Mouse (Mus musculus) gonadal fat pad, adult 2 months (tissue): Measurements from ENCODE around the gene Cel. TPM values are rescaled to one million over a fixed set of nuclear protein-coding genes. Genes with fewer than 3 reads are reported as not detected.

ENCODE experiments used
- DNase-seq: peaks from one replicate; pipeline ENCODE4 v3.0.0-alpha.2; 2012; ENCODE audit warnings: low read depth
- polyA plus RNA-seq: library from polyadenylated mRNA; depleted of rRNA; stranded (reverse); fragments of >200 nt; gene quantifications from 2 replicates; pipeline ENCODE4 v1.2.3, GENCODE M21; 2012

Gene Cel
- polyA plus RNA-seq, 1 experiment, result 1.6 TPM

DNA sequence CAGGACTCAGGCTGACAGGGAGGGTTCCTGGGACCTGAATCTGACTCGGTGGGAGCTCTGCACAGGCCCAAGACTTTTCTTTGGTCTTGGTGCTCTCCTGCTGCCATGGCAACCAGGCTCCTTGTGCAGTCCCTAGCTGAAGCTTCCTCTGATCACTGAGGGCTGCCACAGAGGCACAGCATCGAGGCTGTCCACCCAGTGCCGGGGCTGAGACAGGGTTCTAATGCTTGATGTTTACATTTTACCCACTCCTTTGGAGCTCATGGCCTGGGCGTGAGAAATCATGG lies 25.6 kb downstream of the Cel start:
- DNase-seq, result no peak

DNA sequence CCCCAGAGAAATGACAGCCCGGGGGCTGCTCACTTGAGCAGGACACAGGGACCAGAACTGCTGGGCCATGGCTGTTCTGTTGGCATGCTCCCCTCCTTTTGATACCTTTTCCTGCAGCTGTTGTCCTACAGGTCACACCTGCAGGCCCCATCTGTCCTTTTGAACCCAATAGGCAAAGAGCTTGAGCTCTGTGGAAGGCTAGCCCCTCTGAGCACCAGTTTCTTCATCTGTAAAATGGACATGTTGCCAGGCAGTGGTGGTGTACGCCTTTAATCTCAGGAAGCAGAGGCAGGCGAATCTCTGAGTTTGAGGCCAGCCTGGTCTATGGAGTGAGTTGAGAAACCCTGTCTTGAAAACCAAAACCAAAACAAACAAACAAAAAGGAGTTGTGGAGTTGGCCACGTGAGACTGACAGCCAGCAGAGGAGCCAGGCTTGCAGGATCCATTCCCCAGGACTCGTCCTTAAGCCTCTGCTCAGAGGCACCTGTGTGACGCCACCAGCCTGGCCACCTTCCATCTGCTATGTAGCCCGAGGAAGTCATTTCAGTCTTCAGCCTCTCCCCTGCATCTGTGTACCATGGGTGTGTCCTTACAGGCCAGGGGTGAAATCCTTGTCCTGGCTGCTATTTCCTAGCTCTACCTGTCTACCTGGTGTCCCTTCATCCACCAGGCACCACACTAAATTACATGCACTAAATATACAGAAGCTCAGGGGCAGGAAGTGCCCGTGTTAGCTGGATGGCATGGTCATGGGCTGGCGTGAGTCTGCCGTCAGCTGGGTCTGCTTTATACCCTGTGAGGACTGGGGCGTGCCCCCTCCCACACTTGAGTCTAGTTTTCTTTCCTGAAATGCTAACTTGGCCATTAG lies 26.2 kb downstream of the Cel start:
- DNase-seq, result peak; percentile 82

DNA sequence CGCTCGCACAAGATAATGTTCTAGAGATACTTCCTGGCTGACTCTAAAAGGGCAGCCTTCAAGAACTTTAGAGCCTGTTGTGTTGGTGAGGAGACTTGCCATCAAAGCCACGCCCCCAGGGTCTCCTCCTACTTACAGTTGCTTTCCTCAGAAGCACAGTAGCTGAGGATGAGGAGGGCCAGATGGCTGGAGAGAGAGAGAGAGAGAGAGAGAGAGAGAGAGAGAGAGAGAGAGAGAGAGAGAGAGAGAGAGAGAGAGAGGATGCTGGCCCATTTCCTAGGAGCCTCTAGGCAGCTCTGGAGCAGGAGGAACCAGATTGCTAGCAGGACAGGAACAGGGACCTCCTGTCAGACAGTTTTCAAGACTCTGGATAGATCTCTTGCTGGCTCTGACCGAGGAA lies 27.0 kb downstream of the Cel start:
- no peak for DNase-seq

DNA sequence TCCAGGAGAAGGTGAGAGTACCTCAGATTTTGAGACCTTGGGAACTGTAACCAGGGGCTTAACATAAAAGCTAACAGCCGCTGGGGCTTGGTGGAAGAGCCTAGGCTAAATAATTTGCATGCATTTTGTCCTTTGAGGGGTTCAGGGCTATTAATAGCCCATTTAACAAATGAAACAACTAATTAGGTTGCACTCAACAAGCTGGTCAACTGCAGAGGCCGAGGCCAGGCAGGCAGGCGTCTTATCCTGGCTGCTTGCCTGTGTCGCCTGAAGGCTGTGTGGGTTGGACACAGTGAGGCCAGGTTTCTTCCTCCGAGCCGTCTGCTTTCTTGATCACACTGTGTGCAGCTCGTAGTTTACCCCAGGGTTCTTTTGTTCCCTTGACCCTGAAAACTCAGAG lies 27.6 kb downstream of the Cel start:
- DNase-seq, result no peak

DNA sequence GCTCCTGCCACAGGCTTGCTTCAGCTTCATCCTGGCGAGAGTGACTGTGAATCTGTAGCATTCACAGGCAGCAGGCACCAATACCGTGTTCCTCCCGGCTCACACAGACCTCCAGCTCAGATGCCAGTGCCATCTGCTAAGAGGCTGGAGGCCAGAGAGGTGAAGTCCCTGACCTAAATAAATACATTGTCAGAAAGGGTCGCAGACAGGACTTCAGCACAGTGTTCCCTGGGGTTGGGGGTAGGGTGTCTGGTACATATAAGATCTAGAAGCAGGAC lies 28.0 kb downstream of the Cel start:
- no peak for DNase-seq

DNA sequence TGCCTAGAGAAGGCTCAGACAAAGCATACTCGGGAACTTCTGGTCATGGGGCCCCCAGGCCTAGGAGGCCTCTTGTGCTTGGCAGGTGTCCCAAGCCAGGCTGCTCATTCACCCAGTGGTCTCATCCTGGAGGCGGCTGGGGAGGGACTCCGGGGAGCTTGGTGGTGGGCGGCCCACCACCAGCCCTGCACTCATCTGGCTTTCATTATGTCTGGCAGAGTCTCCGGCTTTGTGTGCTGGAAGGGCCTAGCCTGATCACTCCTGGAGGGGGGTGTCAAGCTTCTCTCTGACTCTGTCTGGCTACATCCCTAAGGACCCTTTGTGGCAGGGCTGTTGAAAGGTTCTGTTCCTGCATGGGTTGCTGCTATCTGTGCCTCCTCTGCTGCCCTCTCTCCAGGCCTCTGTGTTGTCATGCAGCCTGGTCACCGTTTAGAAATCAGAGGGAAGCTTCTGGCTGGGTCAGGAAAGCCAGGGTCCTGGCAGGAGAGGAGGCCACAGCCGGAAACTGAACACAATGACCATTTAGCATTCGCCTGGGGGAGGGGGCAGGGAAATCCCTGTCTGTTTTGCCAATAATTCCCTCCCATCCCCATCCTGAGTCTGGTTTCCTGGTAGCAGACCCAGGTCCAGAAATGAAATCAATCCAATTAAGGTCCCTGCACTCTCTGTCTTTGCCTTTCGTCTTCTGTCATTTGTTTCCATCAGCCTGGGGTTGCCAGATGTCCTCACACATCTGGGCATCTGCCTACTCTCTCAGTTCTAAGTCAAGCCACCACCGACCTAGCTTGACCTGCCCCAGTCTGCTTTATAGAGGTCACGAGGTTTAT lies 28.6 kb downstream of the Cel start:
- no peak for DNase-seq

DNA sequence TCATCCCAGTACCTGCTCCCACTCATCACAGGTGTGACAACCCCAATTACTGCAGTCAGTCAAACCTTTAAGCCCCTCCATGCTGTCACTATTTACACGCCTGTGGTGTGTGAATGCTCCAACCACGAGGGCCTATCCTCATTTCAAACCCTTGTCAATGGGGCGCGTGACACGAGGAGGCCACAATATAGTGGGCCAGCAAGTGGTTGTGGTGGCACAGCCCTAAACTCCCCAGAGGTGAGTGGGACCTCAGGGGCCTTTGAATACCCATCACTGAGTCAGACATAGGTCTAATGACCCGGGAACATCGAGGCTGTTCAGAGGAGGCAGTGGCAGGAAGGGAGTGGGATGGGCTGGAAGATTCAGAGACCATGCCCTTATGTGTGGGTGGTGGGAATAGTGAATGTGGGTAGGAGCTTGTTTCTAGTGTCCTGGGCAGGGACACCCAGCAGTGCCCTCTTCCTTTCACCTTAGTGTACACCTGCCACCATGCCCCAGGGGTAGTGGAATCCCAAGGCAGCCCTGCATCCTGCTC lies 29.2 kb downstream of the Cel start:
- DNase-seq, result no peak

DNA sequence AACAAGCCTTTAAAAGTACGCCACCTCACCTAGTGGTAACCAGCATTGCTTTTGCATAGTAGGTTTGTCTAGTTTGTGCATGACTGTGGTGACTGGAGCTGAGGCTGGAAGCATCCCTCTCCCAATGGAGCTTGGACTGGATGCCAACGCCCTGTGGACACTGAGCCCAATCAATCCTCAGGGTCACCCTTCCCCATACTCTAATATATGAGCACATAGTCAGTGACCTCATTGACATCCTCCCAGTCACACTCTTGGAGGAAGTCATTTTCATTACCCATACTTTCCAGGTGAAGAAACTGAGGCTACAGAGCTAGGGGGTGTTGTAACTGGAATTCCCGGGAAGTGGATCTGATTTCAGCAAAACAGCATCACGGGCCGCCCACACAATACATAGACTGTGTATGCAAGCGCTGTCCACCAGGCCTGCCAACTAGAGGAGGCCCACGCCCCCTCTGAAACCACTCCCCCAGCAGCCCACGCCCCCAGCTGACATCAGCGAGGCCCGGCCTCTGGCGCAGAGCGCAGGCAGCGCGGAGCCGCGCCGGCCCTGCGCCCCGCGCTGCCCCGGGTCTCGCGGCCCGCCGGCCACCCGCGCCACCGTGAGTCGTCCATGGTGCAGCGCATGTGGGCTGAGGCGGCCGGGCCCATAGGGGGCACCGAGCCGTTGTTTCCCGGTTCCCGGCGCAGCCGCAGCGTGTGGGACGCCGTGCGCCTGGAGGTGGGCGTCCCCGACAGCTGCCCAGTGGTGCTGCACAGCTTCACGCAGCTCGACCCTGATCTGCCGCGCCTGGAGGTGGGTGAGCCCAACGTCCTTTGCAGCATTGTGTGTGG lies 30.0 kb downstream of the Cel start:
- DNase-seq, result no peak

DNA sequence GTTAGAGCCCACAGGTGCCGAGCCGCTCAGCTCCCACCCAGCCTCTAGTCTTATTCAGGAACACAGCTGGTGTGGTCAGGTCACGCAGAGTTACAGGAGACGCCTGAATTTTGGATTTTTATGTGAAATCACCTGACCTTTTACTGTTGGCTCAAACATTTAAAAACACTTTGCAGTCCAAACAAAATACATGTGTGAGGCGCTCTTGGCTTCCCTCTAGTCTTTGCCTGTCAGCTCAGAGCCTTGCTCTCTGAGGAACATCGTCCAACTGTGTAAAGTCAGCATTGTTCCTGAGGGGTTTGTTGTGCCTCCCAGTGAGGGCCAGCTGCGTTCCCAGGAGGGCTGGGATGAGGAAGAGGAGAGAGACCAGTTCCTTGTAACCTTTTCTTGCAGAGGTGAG lies 32.9 kb downstream of the Cel start:
- no peak for DNase-seq

DNA sequence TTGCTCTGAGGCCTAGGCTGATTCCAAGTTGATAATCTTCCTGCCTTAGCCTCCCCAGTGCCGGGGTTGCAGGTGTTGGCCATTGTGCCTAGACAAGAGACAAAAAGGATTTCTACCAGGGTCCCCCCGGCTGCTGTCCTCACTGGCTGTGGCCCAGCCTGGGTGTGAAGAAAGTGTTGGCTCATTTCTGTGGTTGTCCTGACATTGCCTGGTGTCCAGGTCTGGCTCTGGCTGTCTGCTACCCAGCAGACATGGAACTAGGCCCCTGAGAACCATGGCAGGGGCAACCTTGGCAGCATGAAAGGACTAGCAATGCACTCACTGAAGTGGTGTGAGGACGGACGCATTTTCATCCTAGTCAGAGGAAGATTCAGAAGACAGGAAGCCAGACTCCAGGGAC lies 33.3 kb downstream of the Cel start:
- no peak for DNase-seq

DNA sequence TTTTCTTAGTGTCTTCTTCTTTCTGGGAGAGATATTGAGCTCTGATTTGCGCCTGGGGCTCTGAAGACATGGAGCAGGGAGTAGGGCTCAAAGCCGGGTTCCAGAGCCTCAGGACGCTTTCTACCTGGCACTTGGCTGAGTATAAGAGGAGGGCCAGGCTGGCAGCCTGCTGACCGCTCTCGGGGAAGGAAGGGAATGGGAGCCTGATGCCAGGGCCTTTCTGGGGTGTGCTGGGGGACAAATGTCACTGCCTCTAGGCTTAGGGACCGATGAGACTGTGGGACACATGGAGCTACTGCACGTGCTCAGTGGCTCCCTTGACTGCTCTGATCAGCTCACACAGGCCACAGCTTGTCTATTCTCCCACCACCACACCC lies 34.9 kb downstream of the Cel start:
- DNase-seq, result no peak

DNA sequence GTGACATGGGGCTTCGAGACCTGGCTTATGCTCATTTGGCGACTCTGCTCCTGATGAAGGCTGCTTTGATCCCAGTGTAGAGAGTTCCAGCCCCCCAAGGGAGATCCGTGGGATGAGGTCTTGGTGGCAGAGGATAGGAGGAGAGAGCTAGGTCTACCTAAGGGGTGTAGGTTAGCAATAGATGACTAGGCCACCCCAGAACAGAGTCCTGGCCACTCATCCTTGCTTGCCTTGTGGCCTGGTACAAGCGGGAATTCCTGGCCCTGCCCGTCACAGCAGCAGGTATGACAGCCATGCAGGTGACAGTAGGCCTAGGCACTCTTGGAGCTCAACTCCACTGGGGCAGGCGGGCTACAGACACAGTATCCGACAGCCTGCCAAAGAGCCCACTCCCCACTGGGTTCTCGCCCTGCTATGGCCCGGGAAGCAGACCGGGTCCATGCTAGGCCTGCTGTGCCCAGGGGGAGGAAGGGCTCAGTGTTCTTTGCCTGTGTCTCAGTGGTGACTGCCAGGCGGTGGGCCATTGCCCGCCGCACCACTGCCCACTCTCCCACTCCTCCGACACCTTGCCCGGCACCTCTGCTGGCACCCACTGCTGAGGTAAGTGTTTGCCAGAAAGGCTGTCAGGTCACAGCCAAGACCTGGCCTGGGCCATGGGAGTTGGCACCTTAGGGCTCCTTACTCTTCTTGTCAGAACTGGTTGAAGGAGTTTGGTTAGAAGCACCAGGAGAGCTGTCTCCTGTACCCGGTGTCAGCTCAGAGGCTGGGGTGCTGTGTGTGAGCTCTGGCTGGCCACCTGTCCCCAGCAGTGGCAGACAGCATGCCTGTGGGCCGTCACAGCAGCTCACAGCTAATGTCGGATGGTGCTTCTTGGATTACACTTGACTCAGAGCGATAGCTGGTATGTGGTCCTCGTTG lies 35.5 kb downstream of the Cel start:
- no peak for DNase-seq

DNA sequence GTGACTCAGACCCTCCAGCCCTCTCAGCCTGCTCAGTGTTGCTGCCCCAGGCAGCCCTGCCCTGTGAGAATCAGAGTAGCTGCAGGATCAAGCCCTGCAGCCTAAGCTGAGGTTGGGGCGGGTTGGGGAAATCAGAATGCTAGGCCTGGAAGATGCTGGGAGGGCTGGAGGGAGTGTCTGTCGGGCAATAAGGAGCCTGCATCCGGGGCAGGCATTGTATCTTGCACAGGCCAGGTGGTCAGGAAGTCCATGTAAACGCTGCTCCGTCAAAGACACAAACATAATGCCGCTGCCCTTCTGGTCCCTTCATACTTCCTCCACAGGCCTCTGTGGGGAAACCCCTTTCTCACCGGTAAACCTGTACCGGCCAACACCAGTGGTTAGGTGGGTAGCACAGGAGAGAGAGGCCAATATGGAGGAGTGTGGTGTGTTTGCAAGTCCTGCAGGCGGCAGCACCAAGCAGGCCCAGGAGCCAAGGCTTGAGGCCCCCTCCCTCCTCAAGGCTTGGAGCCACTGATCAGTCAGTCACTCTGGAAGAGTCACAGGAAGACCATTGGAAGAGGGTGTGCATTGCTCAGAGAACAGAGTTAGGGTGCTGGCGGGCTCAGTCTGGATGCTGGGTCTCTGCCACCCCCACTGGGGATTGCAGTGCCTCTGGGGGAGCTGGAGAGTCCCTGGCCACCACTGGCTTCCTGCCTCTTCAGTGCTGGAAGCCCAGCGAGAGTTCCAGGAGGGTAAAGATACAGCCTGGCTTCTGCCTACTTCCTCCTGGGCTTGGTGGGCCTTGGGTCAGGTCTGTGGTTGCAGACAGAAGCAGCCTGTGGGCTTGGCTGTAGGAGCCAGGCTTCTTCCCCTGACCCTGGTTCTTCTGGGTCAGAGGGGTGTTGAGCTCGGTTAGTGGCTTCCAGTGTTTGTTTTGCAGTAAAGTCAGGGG lies 37.0 kb downstream of the Cel start:
- DNase-seq, result no peak

DNA sequence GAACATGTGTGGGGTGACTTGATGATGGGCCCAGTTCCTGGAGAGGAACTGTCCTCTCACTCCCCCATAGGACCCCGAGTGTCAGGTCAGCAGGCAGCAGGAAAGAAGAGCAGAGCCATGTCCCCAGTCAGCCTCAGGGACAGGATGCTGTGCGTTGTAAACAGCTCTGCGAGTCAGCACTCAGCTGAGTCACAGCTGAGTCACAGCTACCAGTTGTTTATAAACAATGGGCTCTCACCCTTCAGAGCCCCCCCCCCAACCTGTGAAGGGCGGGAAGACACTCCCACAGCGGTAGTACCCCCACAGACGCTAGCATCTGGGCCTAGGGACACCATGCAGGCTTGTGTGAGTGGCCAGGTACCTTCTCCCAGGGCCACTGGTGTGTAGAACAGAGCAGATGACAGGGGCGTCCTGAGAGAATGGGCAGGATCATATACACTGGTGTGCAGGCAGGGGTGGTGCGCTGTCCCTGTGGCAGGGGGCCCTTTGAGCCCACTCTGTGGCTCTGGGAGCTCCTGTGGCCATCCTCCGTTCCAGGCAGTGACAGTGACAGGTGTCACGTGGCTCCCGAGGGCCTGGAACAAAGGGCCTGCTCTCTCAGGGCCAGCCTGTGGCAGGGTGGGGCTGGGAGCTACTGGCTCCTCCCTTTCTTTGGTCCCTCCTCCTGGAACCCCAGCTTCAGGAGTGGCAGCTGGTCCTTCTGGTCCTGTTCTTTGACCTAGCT lies 37.8 kb downstream of the Cel start:
- DNase-seq, result no peak

DNA sequence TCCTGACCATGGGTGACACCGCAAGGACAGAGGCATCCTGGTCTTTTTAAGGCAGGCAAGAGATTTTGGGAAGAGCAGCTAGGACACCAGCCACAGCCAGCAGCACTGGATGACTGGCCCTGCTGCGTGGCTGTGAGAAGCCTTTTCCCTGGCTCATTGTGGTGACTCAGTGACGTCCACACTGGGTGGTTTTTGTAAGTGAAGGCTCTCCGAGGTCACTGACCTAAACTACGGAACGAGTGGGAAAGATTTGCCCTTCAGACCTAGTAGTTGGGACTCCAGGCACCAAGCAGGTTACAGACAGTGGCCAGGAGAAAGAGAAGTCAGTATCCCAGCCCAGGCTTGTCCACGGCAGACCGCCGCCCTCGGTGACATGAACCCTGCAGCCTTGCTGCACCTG lies 38.8 kb downstream of the Cel start:
- no peak for DNase-seq

DNA sequence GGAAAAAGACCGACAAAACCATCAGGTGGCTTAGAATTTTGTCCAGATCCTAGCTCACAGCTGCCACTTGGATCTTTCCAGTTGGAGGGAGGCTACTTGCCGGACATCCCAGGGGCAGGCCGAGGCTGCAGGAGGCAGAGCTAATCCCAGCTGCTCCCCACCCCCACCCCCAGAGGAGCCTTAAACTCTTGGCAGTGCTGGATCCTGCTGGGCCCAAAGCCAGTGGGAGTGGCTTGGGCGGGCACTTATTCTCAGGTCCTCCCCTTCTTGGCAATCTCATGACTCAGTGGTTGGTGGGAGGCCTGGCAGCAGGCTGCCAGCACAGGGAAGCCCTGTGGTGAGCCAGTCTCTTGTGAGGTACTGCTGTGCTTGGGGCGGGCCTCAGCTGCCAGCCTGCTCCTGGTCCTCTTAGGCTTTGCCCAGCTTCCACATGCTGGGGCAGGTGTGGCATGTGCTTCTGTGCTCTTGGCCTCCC lies 39.5 kb downstream of the Cel start:
- no peak for DNase-seq

DNA sequence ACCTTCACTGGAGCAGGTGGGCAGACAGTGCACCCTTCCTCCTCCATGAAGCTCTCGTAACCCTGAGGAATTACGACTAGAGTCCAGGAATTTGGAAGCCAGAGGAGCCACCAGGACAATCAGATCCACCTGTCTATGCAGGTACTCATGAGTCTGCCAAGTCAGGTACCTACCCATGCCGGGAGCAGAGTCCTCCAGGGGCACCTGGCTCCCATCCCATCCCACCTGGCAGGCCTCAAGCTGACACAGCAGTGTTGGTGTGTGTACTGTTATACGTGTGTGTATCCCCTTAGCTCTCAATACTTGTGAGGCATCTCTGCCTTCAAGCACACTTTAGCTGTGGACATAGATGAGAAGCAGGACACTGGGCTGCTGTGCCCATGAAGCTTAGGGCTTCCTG lies 41.0 kb downstream of the Cel start:
- no peak for DNase-seq

DNA sequence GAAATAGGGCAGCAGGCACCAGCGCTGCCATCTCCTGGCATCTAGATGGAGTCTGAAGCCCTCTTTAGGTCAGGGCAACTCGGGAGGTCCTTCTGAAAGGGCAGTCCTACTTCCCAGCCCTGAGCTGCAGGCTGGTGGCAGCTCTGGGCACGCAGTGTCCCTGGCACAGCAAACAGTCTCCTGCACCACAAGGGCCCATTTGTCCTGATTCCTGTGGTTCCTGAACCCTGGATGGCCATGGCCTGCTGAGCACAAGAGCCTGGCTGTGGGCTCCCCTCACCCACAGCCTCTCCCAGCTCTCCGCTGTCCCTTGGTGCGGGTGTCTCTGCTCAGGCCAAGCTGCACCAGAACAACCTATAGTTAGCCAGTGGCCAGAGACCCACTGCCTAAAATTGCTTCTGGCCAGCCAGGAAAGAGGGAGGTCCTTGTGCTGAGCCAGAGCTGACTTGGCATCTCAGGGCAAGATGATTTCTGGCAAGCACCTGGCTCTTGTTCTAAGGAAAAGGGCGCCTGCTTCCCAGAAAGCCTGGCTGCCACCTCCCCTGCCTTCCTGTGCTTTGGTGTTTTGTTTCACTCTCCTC lies 41.5 kb downstream of the Cel start:
- DNase-seq, result no peak

DNA sequence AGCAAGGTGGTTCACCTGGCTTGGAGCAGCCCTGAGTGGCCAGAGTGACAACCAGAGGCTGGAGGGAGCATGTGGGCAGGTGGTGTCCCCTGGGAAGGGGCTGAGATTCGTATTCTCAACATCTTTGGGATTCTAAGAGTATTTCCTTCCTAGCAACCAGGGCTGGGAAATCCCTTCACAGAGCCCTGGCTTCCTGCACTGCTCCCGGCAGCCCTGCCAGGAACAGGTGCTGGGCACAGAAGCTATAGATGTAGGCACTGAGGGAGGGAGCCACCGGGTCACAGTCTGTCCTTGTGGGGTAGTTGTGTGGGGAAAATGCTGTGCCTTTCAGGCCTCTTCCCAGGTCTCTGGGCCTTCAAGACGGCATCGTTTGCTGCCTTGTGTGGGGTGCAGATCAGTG lies 42.6 kb downstream of the Cel start:
- DNase-seq, result no peak
